Comparison of ENCODE assay signal across 10 mouse cellular contexts in genomic region chr7:99813394-99813793, GRCm38 (mm10). TPM values are rescaled to one million over a fixed set of nuclear protein-coding genes. Genes with fewer than 3 reads are reported as not detected.
DNase-seq lines count a peak whose midpoint lies in the region; ATAC-seq and TF ChIP-seq lines count a peak whose summit lies in the region.
"Had no signal": no experiment of that assay in that cellular context is flagged by ENCODE, and none has a peak within 500 bp of the region (broad histone marks: within the 10 kb centered on the region; RNA-seq: fewer than 3 reads in every experiment).

No protein-coding gene starts in this region.

- no peak overlapping the region for H3K4me3 ChIP-seq in forebrain, postnatal 0 days (ENCODE audit: low read depth, low read length)
- no peak overlapping the region for H3K4me3 ChIP-seq in forebrain, embryonic 13.5 days
- H3K4me3 ChIP-seq in embryonic fibroblast, embryonic 13.5 days (ENCODE audit: insufficient read depth, low read length): no peak overlapping the region
- H3K4me3 ChIP-seq: heart, embryonic 13.5 days had no signal

- no peak for DNase-seq in forebrain, postnatal 0 days
- peak; percentile 18 to 58 for DNase-seq in spleen, adult 18-20 months
- DNase-seq in spleen, adult 12 weeks (ENCODE audit: low spot score): no peak
- peak; percentile 76 for DNase-seq in lung, postnatal 36 days
- DNase-seq in frontal cortex, postnatal 10 days (ENCODE audit: low spot score in 2 of 2): no peak
- DNase-seq in left cerebral cortex, adult 8-10 months (ENCODE audit: low spot score in 2 of 2): no peak

- no peak for TF ChIP-seq POLR2A in embryonic fibroblast, embryonic 13.5 days (IDR thresholded peaks at IDR 0.05; ENCODE audit: low read depth, low read length)

- H3K27ac ChIP-seq in forebrain, postnatal 0 days (ENCODE audit: low read depth, low read length): no peak overlapping the region
- H3K27ac ChIP-seq in forebrain, embryonic 13.5 days: no peak overlapping the region
- H3K27ac ChIP-seq in embryonic fibroblast, embryonic 13.5 days (ENCODE audit: insufficient read depth, low read length): no peak overlapping the region
- H3K27ac ChIP-seq: heart, embryonic 13.5 days had no signal

- TF ChIP-seq CTCF in forebrain, postnatal 0 days (IDR thresholded peaks at IDR 0.05; ENCODE audit: low read depth): peak; percentile 40
- TF ChIP-seq CTCF in embryonic fibroblast, embryonic 13.5 days (IDR thresholded peaks at IDR 0.05; ENCODE audit: borderline replicate concordance, insufficient read depth, low read length): peak; percentile 31; the same call in 1 of the 2 replicates

- H3K4me2 ChIP-seq in forebrain, postnatal 0 days (ENCODE audit: low read depth): no peak overlapping the region
- H3K4me2 ChIP-seq in forebrain, embryonic 13.5 days: no peak overlapping the region
- H3K4me2 ChIP-seq: heart, embryonic 13.5 days had no signal

- no peaks in the 10 kb centered on the region for H3K36me3 ChIP-seq in forebrain, postnatal 0 days (ENCODE audit: insufficient read depth)
- no peaks in the 10 kb centered on the region for H3K36me3 ChIP-seq in forebrain, embryonic 13.5 days (ENCODE audit: poor library complexity, severe bottlenecking)

- no peak for ATAC-seq in forebrain, postnatal 0 days
- ATAC-seq in forebrain, embryonic 13.5 days: no peak

- no peaks in the 10 kb centered on the region for H3K4me1 ChIP-seq in forebrain, postnatal 0 days (ENCODE audit: insufficient read depth)
- H3K4me1 ChIP-seq in forebrain, embryonic 13.5 days: no peaks in the 10 kb centered on the region
- H3K4me1 ChIP-seq in embryonic fibroblast, embryonic 13.5 days (ENCODE audit: control insufficient read depth, insufficient read depth, low read length): no peaks in the 10 kb centered on the region

- no peak overlapping the region for H3K9ac ChIP-seq in forebrain, postnatal 0 days
- no peak overlapping the region for H3K9ac ChIP-seq in forebrain, embryonic 13.5 days
- H3K9ac ChIP-seq: heart, embryonic 13.5 days had no signal

- 88% methylated on average over 11 of the region's 11 CpGs for WGBS in forebrain, postnatal 0 days
- 88% methylated on average over 11 of the region's 11 CpGs for WGBS in forebrain, embryonic 13.5 days

- H3K9me3 ChIP-seq in forebrain, postnatal 0 days (ENCODE audit: low read length): no peaks in the 10 kb centered on the region
- no peaks in the 10 kb centered on the region for H3K9me3 ChIP-seq in forebrain, embryonic 13.5 days (replicated peaks)
- H3K9me3 ChIP-seq: heart, embryonic 13.5 days had no signal

- H3K27me3 ChIP-seq in forebrain, postnatal 0 days (ENCODE audit: insufficient read depth, low read length): no peaks in the 10 kb centered on the region
- H3K27me3 ChIP-seq in forebrain, embryonic 13.5 days: no peaks in the 10 kb centered on the region
- H3K27me3 ChIP-seq: heart, embryonic 13.5 days had no signal

RNA-seq across cellular contexts. Expression of gene Neu3, which starts 14.8 kb away (rescaled TPM):
- 2.2 and 2.3 TPM in 2 replicates for total RNA-seq in forebrain, postnatal 0 days (2014; rRNA removed)
- polyA plus RNA-seq in forebrain, postnatal 0 days (2015; fragmentation: Nextera tagmentation; extraction: Ambion mirVana): 0.65 and 1.5 TPM in 2 replicates
- 1.1 and 1.2 TPM in 2 replicates for polyA plus RNA-seq in forebrain, embryonic 13.5 days (2015; fragmentation: Nextera tagmentation; extraction: Ambion mirVana)
- polyA plus RNA-seq in embryonic fibroblast, embryonic 13.5 days (2011; ENCODE audit: insufficient read length, low read depth, missing spikeins): 1.9 and 2.3 TPM in 2 replicates
- 1 to 10 TPM; 2.9 to 5.0 (median 4.2) TPM for total RNA-seq in left cerebral cortex, adult 8-10 months (2022)

RNA-seq across cellular contexts. Expression of gene Xrra1, which starts 45.5 kb away (rescaled TPM):
- total RNA-seq in forebrain, postnatal 0 days (2014; rRNA removed): 0.62 and 2.0 TPM in 2 replicates
- polyA plus RNA-seq in forebrain, postnatal 0 days (2015; fragmentation: Nextera tagmentation; extraction: Ambion mirVana): 1.7 and 2.0 TPM in 2 replicates
- polyA plus RNA-seq in forebrain, embryonic 13.5 days (2015; fragmentation: Nextera tagmentation; extraction: Ambion mirVana): 0.46 and 0.53 TPM in 2 replicates
- 0.27 and 0.81 TPM in 2 replicates for polyA plus RNA-seq in embryonic fibroblast, embryonic 13.5 days (2011; ENCODE audit: insufficient read length, low read depth, missing spikeins)
- total RNA-seq in left cerebral cortex, adult 8-10 months (2022): 1 to 10 TPM; 1.2 to 2.2 (median 1.4) TPM

RNA-seq across cellular contexts. Expression of gene Spcs2, which starts 49.9 kb away (rescaled TPM):
- 115 and 123 TPM in 2 replicates for total RNA-seq in forebrain, postnatal 0 days (2014; rRNA removed)
- 235 and 257 TPM in 2 replicates for polyA plus RNA-seq in forebrain, postnatal 0 days (2015; fragmentation: Nextera tagmentation; extraction: Ambion mirVana)
- 334 and 336 TPM in 2 replicates for polyA plus RNA-seq in forebrain, embryonic 13.5 days (2015; fragmentation: Nextera tagmentation; extraction: Ambion mirVana)
- 132 and 168 TPM in 2 replicates for polyA plus RNA-seq in embryonic fibroblast, embryonic 13.5 days (2011; ENCODE audit: insufficient read length, low read depth, missing spikeins)
- total RNA-seq in left cerebral cortex, adult 8-10 months (2022): 10 to 100 TPM; 93.8 to 95.8 (median 95.0) TPM

RNA-seq across cellular contexts. Expression of gene Olfr521, which starts 50.1 kb away (rescaled TPM):
- total RNA-seq in forebrain, postnatal 0 days (2014; rRNA removed): not detected in 2 replicates
- polyA plus RNA-seq in forebrain, postnatal 0 days (2015; fragmentation: Nextera tagmentation; extraction: Ambion mirVana): not detected in 2 replicates
- not detected in 2 replicates for polyA plus RNA-seq in forebrain, embryonic 13.5 days (2015; fragmentation: Nextera tagmentation; extraction: Ambion mirVana)
- polyA plus RNA-seq in embryonic fibroblast, embryonic 13.5 days (2011; ENCODE audit: insufficient read length, low read depth, missing spikeins): not detected in 2 replicates
- not detected for total RNA-seq in left cerebral cortex, adult 8-10 months (2022)
- polyA plus RNA-seq: heart, embryonic 13.5 days; stomach, embryonic 16.5 days had no signal

Comparison
In these comparisons a context has a peak if more than half of its experiments do, and no peak if none do; other contexts are left out.
1. DNase-seq: peak in spleen, adult 18-20 months (2 of 2) and lung, postnatal 36 days (single experiment); none in forebrain, postnatal 0 days (single experiment), spleen, adult 12 weeks (single experiment), frontal cortex, postnatal 10 days (0 of 2) and left cerebral cortex, adult 8-10 months (0 of 2).